Mouse (Mus musculus) forebrain, embryonic 12.5 days (tissue): Measurements from ENCODE around the gene Mbnl1. TPM values are rescaled to one million over a fixed set of nuclear protein-coding genes. Genes with fewer than 3 reads are reported as not detected.

Source experiments
- ATAC-seq: fragments of 200-750 bp; cut with Nextera tagmentation; 2 replicates; pipeline ENCODE4 v1.8.0; 2017; ENCODE audit warnings: moderate TSS enrichment; ENCODE audit not compliant: low FRiP score
- H3K27ac ChIP-seq: fragments of 300-500 bp; sonication (generic); 2 replicates; pipeline ENCODE4 v1.5.1; 2016; ENCODE audit warnings: mild to moderate bottlenecking
- H3K27me3 ChIP-seq: fragments of 300-500 bp; sonication (generic); 2 replicates; pipeline ENCODE4 v1.6.1; 2016; ENCODE audit warnings: mild to moderate bottlenecking
- H3K36me3 ChIP-seq: fragments of 300-500 bp; sonication (generic); replicated peaks from 2 replicates; pipeline ENCODE4 v1.6.1; 2016; ENCODE audit warnings: mild to moderate bottlenecking
- H3K4me1 ChIP-seq: fragments of 300-500 bp; sonication (generic); 2 replicates; pipeline ENCODE4 v1.6.1; 2016
- H3K4me2 ChIP-seq: fragments of 300-500 bp; sonication (generic); 2 replicates; pipeline ENCODE4 v1.6.1; 2016; ENCODE audit warnings: mild to moderate bottlenecking, moderate library complexity
- H3K4me3 ChIP-seq: fragments of 300-500 bp; sonication (generic); replicated peaks from 2 replicates; pipeline ENCODE4 v1.5.1; 2016; ENCODE audit warnings: mild to moderate bottlenecking
- H3K9ac ChIP-seq: fragments of 300-500 bp; sonication (generic); 2 replicates; pipeline ENCODE4 v1.6.1; 2016; ENCODE audit warnings: mild to moderate bottlenecking
- H3K9me3 ChIP-seq: fragments of 300-500 bp; sonication (generic); 2 replicates; pipeline ENCODE4 v1.6.1; 2016
- WGBS: fragments of 180-500 bp; shearing (Covaris S2); methylation state at CpG from one replicate; pipeline ENCODE4 v1.1.7; 2016; 5-methylcytosine and 5-hydroxymethylcytosine counted together
- polyA plus RNA-seq: library from polyadenylated mRNA; unstranded; fragments of >200 nt; fragmentation: Nextera tagmentation; extraction: Ambion mirVana; gene quantifications from 2 replicates; pipeline ENCODE4 v1.2.1, GENCODE M21; 2016

The Mbnl1 gene
- polyA plus RNA-seq, 1 experiment from 2014 or later, result 37.3 TPM

DNA sequence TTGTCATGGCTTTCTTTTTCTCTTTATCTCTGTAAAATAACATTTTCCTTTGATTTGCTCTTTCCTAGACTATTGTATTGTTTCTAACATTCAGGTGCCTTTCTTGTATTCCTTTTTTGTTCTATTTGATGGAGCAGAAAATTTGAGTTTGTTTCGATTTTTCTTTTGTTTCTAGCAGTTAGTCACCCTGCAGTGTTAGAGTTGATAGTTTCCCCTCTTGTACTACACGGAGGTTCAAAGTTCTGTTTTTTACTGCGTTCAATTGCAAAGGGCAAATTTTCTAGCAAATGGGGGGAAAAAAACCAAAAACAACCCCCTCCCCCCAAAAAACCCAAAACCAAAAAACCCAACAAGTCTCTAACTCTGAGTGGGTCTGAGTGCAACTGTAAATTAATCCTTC is 26.0 kb downstream of the Mbnl1 start:
- ATAC-seq, result no peak
- WGBS, result 87% methylated on average over 3 of the region's 3 CpGs
- Histone ChIP-seq H3K4me3 (no peak overlapping the region), H3K4me1 (peaks cover 34% of the 10 kb centered on the region), H3K27ac (no peak overlapping the region), H3K36me3 (no peaks in the 10 kb centered on the region), H3K27me3 (no peaks in the 10 kb centered on the region), H3K4me2 (no peak overlapping the region), H3K9me3 (no peaks in the 10 kb centered on the region), H3K9ac (no peak overlapping the region)

DNA sequence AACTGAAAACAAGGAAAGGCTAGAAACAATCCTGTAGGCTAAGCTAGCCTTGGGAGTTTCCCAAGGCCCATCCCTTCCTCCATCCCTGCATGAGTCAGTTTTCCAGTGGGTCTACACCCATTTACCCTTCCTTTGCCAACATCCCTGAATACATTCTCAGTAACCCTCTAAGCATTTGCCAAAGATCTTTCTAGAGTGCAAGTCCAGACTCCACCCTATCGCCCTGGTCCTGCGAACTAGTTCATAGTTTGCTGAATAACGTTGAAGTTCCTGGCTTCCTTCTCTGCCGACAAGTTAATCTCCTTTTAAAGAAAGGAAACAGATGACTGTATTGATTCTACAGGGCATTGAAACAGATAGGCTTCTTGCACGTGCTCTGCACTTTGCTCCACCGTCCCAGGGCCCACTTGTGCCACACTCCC is 26.5 kb downstream of the Mbnl1 start:
- no peak for ATAC-seq
- Histone ChIP-seq H3K27me3 (no peaks in the 10 kb centered on the region), H3K4me1 (peaks cover 34% of the 10 kb centered on the region), H3K4me3 (no peak overlapping the region), H3K27ac (no peak overlapping the region), H3K36me3 (no peaks in the 10 kb centered on the region), H3K4me2 (no peak overlapping the region), H3K9me3 (no peaks in the 10 kb centered on the region), H3K9ac (no peak overlapping the region)
- 51% methylated on average over 6 of the region's 6 CpGs for WGBS

GRCm38 (mm10) chr3:60499718-60500450 is 27.3 kb downstream of the Mbnl1 start:
- Histone ChIP-seq H3K9ac (peak overlapping the region; percentile 94; the same call in 1 of the 2 replicates), H3K4me1 (peaks cover 34% of the 10 kb centered on the region), H3K4me3 (peak overlapping the region; percentile 84), H3K27ac (no peak overlapping the region), H3K36me3 (no peaks in the 10 kb centered on the region), H3K27me3 (no peaks in the 10 kb centered on the region), H3K4me2 (peak overlapping the region; percentile 74), H3K9me3 (no peaks in the 10 kb centered on the region)
- 43% methylated on average over 7 of the region's 7 CpGs for WGBS
- peak; percentile 27; the same call in 1 of the 2 replicates for ATAC-seq

- peak overlapping the region; percentile 74 for H3K4me2 ChIP-seq
- no peaks in the 10 kb centered on the region for H3K36me3 ChIP-seq
- peak overlapping the region; percentile 94 for H3K9ac ChIP-seq
- peak overlapping the region; percentile 87 for H3K27ac ChIP-seq
- ATAC-seq, result peak; percentile 92
- H3K9me3 ChIP-seq, result no peaks in the 10 kb centered on the region
- WGBS, result 1% methylated on average over 78 of the region's 96 CpGs
- H3K4me1 ChIP-seq, result peaks cover 34% of the 10 kb centered on the region
- H3K4me3 ChIP-seq, result peak overlapping the region; percentile 84
- no peaks in the 10 kb centered on the region for H3K27me3 ChIP-seq
Measured at GRCm38 (mm10) chr3:60500571-60501527, 28.2 kb downstream of the Mbnl1 start.

DNA sequence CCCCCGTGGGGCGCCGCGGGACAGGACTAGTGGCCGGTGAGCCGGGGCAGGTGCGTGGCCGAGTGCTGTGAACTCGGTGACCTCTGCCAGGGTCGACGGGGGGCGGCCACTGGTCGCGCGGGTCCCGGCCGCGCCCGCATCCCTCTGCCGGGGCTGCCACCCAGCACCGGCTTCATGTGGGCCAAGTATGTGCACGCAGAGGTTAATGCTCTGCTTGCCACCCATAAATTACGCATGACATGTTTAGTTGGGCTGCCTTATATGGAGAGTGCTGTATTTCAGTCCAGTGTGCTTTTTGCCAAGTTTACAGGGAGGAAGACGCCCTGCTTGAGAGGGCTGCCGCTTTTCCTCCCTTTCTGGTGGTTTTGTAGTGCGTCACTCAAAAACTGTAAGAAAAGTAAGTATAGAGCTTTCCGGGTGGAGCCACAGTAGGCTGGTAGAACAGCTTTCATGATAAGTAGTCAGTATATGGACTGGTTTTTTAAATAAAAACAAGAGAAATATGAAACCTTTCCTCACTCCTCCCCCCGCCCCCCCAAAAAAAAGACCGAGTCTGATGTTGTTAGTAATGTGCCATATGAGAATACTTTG is 29.0 kb downstream of the Mbnl1 start:
- H3K4me3 ChIP-seq, result peak overlapping the region; percentile 84
- H3K4me2 ChIP-seq, result peak overlapping the region; percentile 74
- 2% methylated on average over 27 of the region's 29 CpGs for WGBS
- H3K9ac ChIP-seq, result peak overlapping the region; percentile 94
- peak; percentile 74 for ATAC-seq
- H3K27ac ChIP-seq, result peak overlapping the region; percentile 87
- H3K27me3 ChIP-seq, result no peaks in the 10 kb centered on the region
- no peaks in the 10 kb centered on the region for H3K36me3 ChIP-seq
- H3K4me1 ChIP-seq, result peaks cover 34% of the 10 kb centered on the region
- H3K9me3 ChIP-seq, result no peaks in the 10 kb centered on the region

DNA sequence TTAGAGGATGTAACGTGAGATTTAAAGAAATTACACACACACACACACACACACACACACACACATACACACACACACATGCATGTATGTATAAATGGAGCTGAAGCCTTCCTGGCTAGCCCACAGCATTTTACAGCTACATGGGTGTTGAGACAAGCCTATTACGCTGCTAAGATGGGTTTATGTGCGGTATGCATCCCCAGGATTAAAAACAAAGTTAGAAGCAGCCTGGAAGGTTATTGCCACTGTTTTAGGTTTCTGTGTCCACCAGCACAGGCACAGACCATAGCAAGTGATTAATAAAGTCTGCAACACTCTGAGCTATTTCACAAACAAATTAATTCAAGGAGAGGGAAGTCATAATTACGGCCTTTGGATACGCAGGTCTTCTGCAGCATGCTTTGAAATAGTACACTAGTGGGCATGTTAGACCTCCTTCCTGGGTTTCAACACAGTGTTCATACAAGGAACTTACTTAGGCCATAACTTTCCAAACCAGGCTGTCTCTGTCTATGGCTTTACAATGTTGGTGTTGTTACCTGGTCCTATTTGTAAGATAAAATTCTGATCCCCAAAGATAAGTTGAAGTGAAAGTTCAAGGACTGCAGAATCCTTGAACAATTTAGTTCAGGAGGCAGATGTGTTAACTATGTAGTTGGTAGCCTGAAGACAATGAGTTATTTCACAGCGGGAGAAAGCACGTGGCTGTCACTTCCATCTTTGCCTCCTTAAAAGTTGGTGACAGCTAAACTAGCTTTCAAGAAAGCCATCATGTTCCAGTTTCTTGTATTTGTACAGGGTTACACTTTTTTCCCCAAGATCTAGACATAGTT is 29.7 kb downstream of the Mbnl1 start:
- Histone ChIP-seq H3K4me3 (peak overlapping the region; percentile 84), H3K36me3 (no peaks in the 10 kb centered on the region), H3K27ac (0 out of 2 replicates have a peak overlapping the region, but pooled peaks have one; percentile 31), H3K4me1 (peaks cover 34% of the 10 kb centered on the region), H3K4me2 (peak overlapping the region; percentile 74), H3K9ac (peak overlapping the region; percentile 94), H3K9me3 (no peaks in the 10 kb centered on the region), H3K27me3 (no peaks in the 10 kb centered on the region)
- no peak for ATAC-seq
- WGBS, result 42% methylated on average over 7 of the region's 7 CpGs

DNA sequence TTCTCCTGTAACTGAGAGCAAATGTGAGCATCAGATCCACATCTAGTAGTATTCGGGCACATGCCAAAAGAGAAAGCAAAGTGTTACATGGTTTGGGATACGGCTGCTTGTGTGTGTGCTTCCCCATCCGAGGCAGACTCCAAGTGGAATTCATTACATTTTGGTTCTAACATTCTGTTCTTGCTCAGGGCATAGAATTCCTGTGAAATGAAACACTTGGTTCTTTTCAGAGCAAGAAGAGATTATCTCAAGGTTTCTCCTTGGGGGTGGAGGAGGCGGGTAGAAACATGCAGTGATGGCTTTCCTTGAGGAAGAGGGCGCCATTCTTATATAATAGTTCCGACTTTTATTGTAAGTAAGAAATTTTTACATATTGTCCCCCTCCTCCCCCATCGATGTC is 30.6 kb downstream of the Mbnl1 start:
- no peak for ATAC-seq
- no peaks in the 10 kb centered on the region for H3K27me3 ChIP-seq
- H3K36me3 ChIP-seq, result no peaks in the 10 kb centered on the region
- H3K4me2 ChIP-seq, result peak overlapping the region; percentile 74
- H3K9ac ChIP-seq, result no peak overlapping the region
- H3K4me1 ChIP-seq, result peaks cover 34% of the 10 kb centered on the region
- no peaks in the 10 kb centered on the region for H3K9me3 ChIP-seq
- no peak overlapping the region for H3K27ac ChIP-seq
- no peak overlapping the region for H3K4me3 ChIP-seq
- 47% methylated on average over 7 of the region's 7 CpGs for WGBS

- WGBS, result 64% methylated on average over 5 of the region's 5 CpGs
- Histone ChIP-seq H3K4me3 (no peak overlapping the region), H3K4me1 (peaks cover 25% of the 10 kb centered on the region), H3K4me2 (no peak overlapping the region), H3K9ac (no peak overlapping the region), H3K36me3 (no peaks in the 10 kb centered on the region), H3K27ac (no peak overlapping the region), H3K9me3 (no peaks in the 10 kb centered on the region), H3K27me3 (no peaks in the 10 kb centered on the region)
- ATAC-seq, result no peak
Measured at GRCm38 (mm10) chr3:60504775-60505430, 32.3 kb downstream of the Mbnl1 start.

- Histone ChIP-seq H3K27ac (no peak overlapping the region), H3K9me3 (no peaks in the 10 kb centered on the region), H3K4me3 (no peak overlapping the region), H3K27me3 (no peaks in the 10 kb centered on the region), H3K4me2 (no peak overlapping the region), H3K9ac (no peak overlapping the region), H3K36me3 (no peaks in the 10 kb centered on the region), H3K4me1 (peaks cover 15% of the 10 kb centered on the region)
- ATAC-seq, result no peak
- 94% methylated on average over 5 of the region's 5 CpGs for WGBS
Measured at GRCm38 (mm10) chr3:60506821-60507220, 34.2 kb downstream of the Mbnl1 start.

DNA sequence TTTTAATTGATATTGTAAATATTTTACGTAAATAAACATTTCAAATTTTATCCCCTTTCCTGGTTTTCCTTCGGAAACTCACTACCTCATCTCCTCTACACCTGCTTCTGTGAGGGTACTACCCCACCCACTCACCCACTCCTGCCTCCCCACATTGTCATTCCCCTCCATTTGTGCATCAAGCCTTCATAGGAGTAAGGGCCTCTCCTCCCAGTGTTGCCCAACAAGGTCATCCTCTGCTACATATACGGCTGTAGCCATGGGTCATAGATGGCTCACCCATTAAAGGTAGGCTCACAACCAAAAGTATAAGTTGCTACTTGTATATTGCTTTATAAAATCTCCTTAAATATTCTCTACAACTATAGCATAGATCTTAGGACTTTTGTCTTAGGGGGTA is 34.9 kb downstream of the Mbnl1 start:
- H3K4me2 ChIP-seq, result no peak overlapping the region
- H3K27ac ChIP-seq, result no peak overlapping the region
- no peaks in the 10 kb centered on the region for H3K27me3 ChIP-seq
- WGBS, result 93% methylated on average over 3 of the region's 3 CpGs
- H3K4me3 ChIP-seq, result no peak overlapping the region
- no peaks in the 10 kb centered on the region for H3K9me3 ChIP-seq
- no peak overlapping the region for H3K9ac ChIP-seq
- peaks cover 8% of the 10 kb centered on the region for H3K4me1 ChIP-seq
- H3K36me3 ChIP-seq, result no peaks in the 10 kb centered on the region
- no peak for ATAC-seq

DNA sequence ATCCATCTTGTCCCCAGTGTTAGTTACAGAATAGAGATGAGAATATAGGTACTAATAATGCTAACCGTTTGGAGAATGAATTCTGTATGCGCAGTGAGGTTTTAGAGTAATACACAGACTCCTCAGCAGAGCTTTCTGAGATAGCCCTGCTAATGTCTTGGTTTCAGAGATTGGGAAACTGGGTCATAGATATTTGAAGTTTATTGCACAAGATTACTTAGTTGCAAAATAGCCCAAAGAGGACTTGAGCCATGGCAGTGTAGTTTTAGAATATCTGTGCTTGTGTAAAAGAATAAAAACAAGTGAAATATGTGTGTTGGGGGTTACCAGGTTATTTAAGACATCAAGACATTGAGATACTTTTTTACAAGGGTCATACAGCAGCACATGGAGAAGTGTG is 35.3 kb downstream of the Mbnl1 start:
- Histone ChIP-seq H3K4me3 (no peak overlapping the region), H3K36me3 (no peaks in the 10 kb centered on the region), H3K9ac (no peak overlapping the region), H3K27me3 (no peaks in the 10 kb centered on the region), H3K4me2 (no peak overlapping the region), H3K4me1 (peaks cover 8% of the 10 kb centered on the region), H3K27ac (no peak overlapping the region), H3K9me3 (no peaks in the 10 kb centered on the region)
- 95% methylated on average over 2 of the region's 2 CpGs for WGBS
- ATAC-seq, result no peak
